Comparison of ENCODE assay signal across 8 mouse cellular contexts in genomic region chr16:13446971-13447283, GRCm38 (mm10).
DNase-seq lines count a peak whose midpoint lies in the region; ATAC-seq and TF ChIP-seq lines count a peak whose summit lies in the region.

No protein-coding gene starts in this region.

- TF ChIP-seq POLR2A in cerebellum, adult 2 months (IDR thresholded peaks at IDR 0.05; ENCODE audit: borderline replicate concordance, insufficient read depth, low read length): no peak

- H3K4me3 ChIP-seq in cerebellum, adult 2 months (replicated peaks; ENCODE audit: insufficient read depth, low read depth, low read length): peak overlapping the region; percentile 84
- peak overlapping the region; percentile 76 for H3K4me3 ChIP-seq in E14TG2a.4 (replicated peaks; ENCODE audit: low read length)
- peak overlapping the region; percentile 79 for H3K4me3 ChIP-seq in heart, embryonic 15.5 days
- H3K4me3 ChIP-seq in liver, embryonic 16.5 days (ENCODE audit: low read depth, low read length): peak overlapping the region; percentile 63

- no peak for DNase-seq in cerebellum, adult 2 months
- no peak for DNase-seq in cerebellum, postnatal 36 days
- no peak for DNase-seq in thymus, postnatal 4 days
- DNase-seq in adrenal gland, postnatal 14 days: no peak
- DNase-seq in spleen, postnatal 36 days (ENCODE audit: low spot score in 2 of 2): no peak

- H3K9ac ChIP-seq in heart, embryonic 15.5 days: peak overlapping the region; percentile 79
- no peak overlapping the region for H3K9ac ChIP-seq in liver, embryonic 16.5 days (ENCODE audit: low read depth, low read length)

- no peak for TF ChIP-seq CTCF in cerebellum, adult 2 months (IDR thresholded peaks at IDR 0.05; ENCODE audit: borderline replicate concordance, insufficient read depth, low read depth, low read length)
- TF ChIP-seq CTCF in E14TG2a.4 (conservative IDR thresholded peaks at IDR 0.05; ENCODE audit: low read length): no peak

- no peaks in the 10 kb centered on the region for H3K9me3 ChIP-seq in E14TG2a.4 (ENCODE audit: low read length)
- H3K9me3 ChIP-seq in heart, embryonic 15.5 days (replicated peaks): no peaks in the 10 kb centered on the region
- no peaks in the 10 kb centered on the region for H3K9me3 ChIP-seq in liver, embryonic 16.5 days (replicated peaks; ENCODE audit: control insufficient read depth, low read length)

- H3K4me2 ChIP-seq in heart, embryonic 15.5 days: peak overlapping the region; percentile 86
- peak overlapping the region; percentile 78 for H3K4me2 ChIP-seq in liver, embryonic 16.5 days (ENCODE audit: low read depth, low read length)

- no peaks in the 10 kb centered on the region for H3K27me3 ChIP-seq in cerebellum, adult 2 months (ENCODE audit: control insufficient read depth, insufficient read depth, low read length)
- peaks cover 90% of the 10 kb centered on the region for H3K27me3 ChIP-seq in E14TG2a.4 (ENCODE audit: insufficient read depth, low read length)
- H3K27me3 ChIP-seq in heart, embryonic 15.5 days: no peaks in the 10 kb centered on the region
- peaks cover 38% of the 10 kb centered on the region for H3K27me3 ChIP-seq in liver, embryonic 16.5 days (ENCODE audit: control insufficient read depth, insufficient read depth, low read depth, low read length)

- H3K4me1 ChIP-seq in cerebellum, adult 2 months (ENCODE audit: control insufficient read depth, insufficient read depth, low read length): 0 out of 2 replicates have a peak, but pooled peaks cover 2% of the 10 kb centered on the region
- H3K4me1 ChIP-seq in E14TG2a.4 (replicated peaks; ENCODE audit: low read depth, low read length): peaks cover 34% of the 10 kb centered on the region
- H3K4me1 ChIP-seq in heart, embryonic 15.5 days (replicated peaks): peaks cover 23% of the 10 kb centered on the region
- no peaks in the 10 kb centered on the region; the same call in 1 of the 2 replicates for H3K4me1 ChIP-seq in liver, embryonic 16.5 days (ENCODE audit: control insufficient read depth, low read depth, low read length)

- no peak for ATAC-seq in heart, embryonic 15.5 days (replicated peaks; ENCODE audit: insufficient number of reproducible peaks, insufficient read depth, low FRiP score, low read depth)
- ATAC-seq in liver, embryonic 16.5 days (ENCODE audit: low read depth): no peak

- 7% methylated on average over 11 of the region's 11 CpGs for WGBS in cerebellum, adult 2 months
- 3% methylated on average over 11 of the region's 11 CpGs for WGBS in heart, embryonic 15.5 days
- 5% methylated on average over 11 of the region's 11 CpGs for WGBS in liver, embryonic 16.5 days (ENCODE audit: insufficient replicate concordance)

- no peak overlapping the region for H3K27ac ChIP-seq in cerebellum, adult 2 months (ENCODE audit: insufficient read depth, low read length)
- H3K27ac ChIP-seq in heart, embryonic 15.5 days: no peak overlapping the region
- no peak overlapping the region for H3K27ac ChIP-seq in liver, embryonic 16.5 days (ENCODE audit: low read length)

- H3K36me3 ChIP-seq in E14TG2a.4 (ENCODE audit: insufficient read depth, low read length): no peaks in the 10 kb centered on the region
- no peaks in the 10 kb centered on the region for H3K36me3 ChIP-seq in heart, embryonic 15.5 days
- no peaks in the 10 kb centered on the region for H3K36me3 ChIP-seq in liver, embryonic 16.5 days (ENCODE audit: control insufficient read depth, insufficient read depth)
